Mouse (Mus musculus) C2C12 (cell line): ENCODE measurements around the gene Wfikkn1.

Experiments used
- CTCF ChIP-seq: IDR thresholded peaks from one replicate; pipeline ENCODE4 v1.5.1; 2011; ENCODE audit not compliant: control insufficient read depth, insufficient read depth, insufficient read length
- MYOD1 ChIP-seq: IDR thresholded peaks from one replicate; pipeline ENCODE4 v1.6.1; 2011; ENCODE audit warnings: low read depth; ENCODE audit not compliant: control insufficient read depth, insufficient read length
- USF1 ChIP-seq: IDR thresholded peaks from one replicate; pipeline ENCODE4 v1.6.1; 2011; ENCODE audit warnings: low read depth, mild to moderate bottlenecking, control low read depth, moderate library complexity

- no peak for TF ChIP-seq CTCF
- no peak for TF ChIP-seq USF1
- TF ChIP-seq MYOD1, result no peak
Measured at GRCm38 (mm10) chr17:25843122-25843521, 37.5 kb downstream of the Wfikkn1 start.
